Mouse (Mus musculus) forebrain, embryonic 16.5 days (tissue): ENCODE results near the gene Dpep2nb. TPM values are rescaled to one million over a fixed set of nuclear protein-coding genes. Genes with fewer than 3 reads are reported as not detected.
"Not testable (repeated sequence)": the region's sequence is repeated elsewhere in the genome, so short reads cannot be mapped to it uniquely, and the experiment has no call there.

ENCODE experiments used
- ATAC-seq: fragments of 200-750 bp; cut with Nextera tagmentation; 2 replicates; pipeline ENCODE4 v1.8.0; 2017; ENCODE audit warnings: mild to moderate bottlenecking, moderate library complexity
- H3K27ac ChIP-seq: fragments of 300-500 bp; sonication (generic); 2 replicates; pipeline ENCODE4 v1.5.1; 2014; ENCODE audit warnings: low read length, control low read depth
- H3K27me3 ChIP-seq: fragments of 300-500 bp; sonication (generic); replicated peaks from 2 replicates; pipeline ENCODE4 v1.6.1; 2014; ENCODE audit warnings: low read length; ENCODE audit not compliant: control insufficient read depth, insufficient read depth
- H3K36me3 ChIP-seq: fragments of 300-500 bp; sonication (generic); 2 replicates; pipeline ENCODE4 v1.6.1; 2014; ENCODE audit not compliant: control insufficient read depth, insufficient read depth
- H3K4me1 ChIP-seq: fragments of 300-500 bp; sonication (generic); replicated peaks from 2 replicates; pipeline ENCODE4 v1.6.1; 2014; ENCODE audit warnings: low read length; ENCODE audit not compliant: control insufficient read depth, insufficient read depth
- H3K4me2 ChIP-seq: fragments of 300-500 bp; sonication (generic); 2 replicates; pipeline ENCODE4 v1.6.1; 2014; ENCODE audit warnings: mild to moderate bottlenecking, low read length, control low read depth
- H3K4me3 ChIP-seq: fragments of 300-500 bp; sonication (generic); replicated peaks from 2 replicates; pipeline ENCODE4 v1.5.1; 2014; ENCODE audit warnings: mild to moderate bottlenecking, low read length, control low read depth
- H3K9ac ChIP-seq: fragments of 300-500 bp; sonication (generic); replicated peaks from 2 replicates; pipeline ENCODE4 v1.6.1; 2014; ENCODE audit warnings: low read depth, low read length, control low read depth
- H3K9me3 ChIP-seq: fragments of 300-500 bp; sonication (generic); 2 replicates; pipeline ENCODE4 v1.6.1; 2016; ENCODE audit warnings: low read length; ENCODE audit not compliant: control insufficient read depth
- WGBS: fragments of 180-500 bp; shearing (Covaris S2); extraction: QIAGEN DNeasy Blood & Tissue Kit; methylation state at CpG from one replicate; pipeline ENCODE4 v1.1.7; 2014; 5-methylcytosine and 5-hydroxymethylcytosine counted together
- polyA plus RNA-seq: library from polyadenylated mRNA; unstranded; fragments of >200 nt; fragmentation: Nextera tagmentation; extraction: Ambion mirVana; gene quantifications from 2 replicates; pipeline ENCODE4 v1.2.1, GENCODE M21; 2015

Dpep2nb gene
- polyA plus RNA-seq, 1 experiment from 2014 or later: not detected

DNA sequence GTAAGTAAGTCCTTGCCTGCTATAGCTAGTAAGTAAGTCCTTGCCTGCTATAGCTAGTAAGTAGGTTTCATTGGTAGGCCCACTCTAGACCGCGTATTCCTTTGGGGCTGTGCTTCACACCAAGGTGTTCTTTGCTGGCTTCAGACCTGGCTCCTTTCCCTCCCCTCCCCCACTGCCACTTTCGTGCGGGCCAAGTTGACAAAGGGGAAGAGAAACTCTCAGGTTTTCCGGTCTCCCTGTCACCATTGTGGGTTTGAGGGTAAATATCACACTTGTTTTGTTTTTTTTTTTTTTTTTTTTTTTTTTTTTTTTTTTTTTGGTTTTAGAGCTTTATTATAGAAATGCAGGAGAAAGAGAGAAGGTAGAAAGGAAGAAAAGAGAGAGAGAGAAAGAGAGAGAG is 13.3 kb downstream of the Dpep2nb start:
- no peak for ATAC-seq
- Histone ChIP-seq H3K4me3 (no peak overlapping the region), H3K9ac (no peak overlapping the region), H3K36me3 (no peaks in the 10 kb centered on the region), H3K27me3 (no peaks in the 10 kb centered on the region), H3K9me3 (no peaks in the 10 kb centered on the region), H3K4me1 (no peaks in the 10 kb centered on the region; the same call in 1 of the 2 replicates), H3K27ac (no peak overlapping the region), H3K4me2 (no peak overlapping the region)
- 61% methylated on average over 5 of the region's 5 CpGs for WGBS

GRCm38 (mm10) chr8:105991546-105991945 is 14.2 kb downstream of the Dpep2nb start:
- Histone ChIP-seq H3K9ac (no peak overlapping the region), H3K9me3 (no peaks in the 10 kb centered on the region), H3K36me3 (no peaks in the 10 kb centered on the region), H3K4me3 (no peak overlapping the region), H3K27me3 (no peaks in the 10 kb centered on the region), H3K27ac (no peak overlapping the region), H3K4me1 (no peaks in the 10 kb centered on the region; the same call in 1 of the 2 replicates), H3K4me2 (no peak overlapping the region)
- 83% methylated on average over 2 of the region's 2 CpGs for WGBS
- ATAC-seq: no peak

DNA sequence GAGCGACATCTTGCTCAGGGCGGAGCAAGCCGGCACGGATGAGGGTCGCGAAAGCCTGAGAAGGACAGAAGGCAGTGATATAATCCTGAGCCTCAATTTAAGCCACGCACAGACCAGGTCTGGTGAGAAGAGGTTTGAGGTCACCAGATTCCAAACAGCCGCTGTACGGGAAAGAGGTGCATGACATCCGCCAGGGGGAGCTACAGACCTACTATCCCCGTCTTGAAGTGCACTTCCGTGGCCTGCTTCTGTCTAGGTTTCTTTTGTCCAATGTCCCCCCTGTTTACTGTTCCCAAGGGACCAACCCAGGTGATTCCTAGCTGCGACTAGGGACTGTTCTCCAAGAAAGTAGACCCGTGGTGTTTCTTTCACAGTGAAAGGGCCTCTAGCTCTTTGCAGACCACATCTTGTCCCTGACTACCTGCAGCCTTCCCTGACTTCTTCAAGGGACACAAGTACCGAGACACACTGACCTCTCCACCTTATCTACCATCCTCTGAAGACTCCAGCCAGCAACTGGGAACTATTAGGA is 14.9 kb downstream of the Dpep2nb start, which contains the start of gene Dus2:
TSS of gene Dus2 (plus strand) at position 482 of the 532 bp plus-strand sequence.
- Histone ChIP-seq H3K36me3 (no peaks in the 10 kb centered on the region), H3K4me1 (no peaks in the 10 kb centered on the region; the same call in 1 of the 2 replicates), H3K9ac (peak within 1 kb of the TSS; percentile 23), H3K27me3 (no peaks in the 10 kb centered on the region), H3K9me3 (no peaks in the 10 kb centered on the region), H3K4me2 (no peak within 1 kb of the TSS), H3K27ac (no peak within 1 kb of the TSS), H3K4me3 (no peak within 1 kb of the TSS)
- 11% methylated on average over 15 of the region's 15 CpGs for WGBS
- ATAC-seq: peak; percentile 50; the same call in 1 of the 2 replicates

GRCm38 (mm10) chr8:105988546-105988945 is 17.2 kb downstream of the Dpep2nb start:
- H3K27ac ChIP-seq: no peak overlapping the region
- H3K9me3 ChIP-seq: no peaks in the 10 kb centered on the region
- no peak for ATAC-seq
- H3K4me3 ChIP-seq: no peak overlapping the region
- no peak overlapping the region for H3K4me2 ChIP-seq
- H3K4me1 ChIP-seq: no peaks in the 10 kb centered on the region; the same call in 1 of the 2 replicates
- H3K36me3 ChIP-seq: no peaks in the 10 kb centered on the region
- no peak overlapping the region for H3K9ac ChIP-seq
- 85% methylated on average over 11 of the region's 11 CpGs for WGBS
- no peaks in the 10 kb centered on the region for H3K27me3 ChIP-seq

- not testable (repeated sequence) for H3K27ac ChIP-seq, H3K9ac ChIP-seq, H3K36me3 ChIP-seq, H3K27me3 ChIP-seq, H3K4me3 ChIP-seq, H3K4me2 ChIP-seq, H3K4me1 ChIP-seq, ATAC-seq, H3K9me3 ChIP-seq
- WGBS: 85% methylated on average over 11 of the region's 11 CpGs
Observed at GRCm38 (mm10) chr8:105983406-105983805, 22.4 kb downstream of the Dpep2nb start.

GRCm38 (mm10) chr8:105981146-105981545 is 24.6 kb downstream of the Dpep2nb start:
- no peaks in the 10 kb centered on the region for H3K4me1 ChIP-seq
- WGBS: 94% methylated on average over 1 of the region's 1 CpGs
- H3K27me3 ChIP-seq: no peaks in the 10 kb centered on the region

DNA sequence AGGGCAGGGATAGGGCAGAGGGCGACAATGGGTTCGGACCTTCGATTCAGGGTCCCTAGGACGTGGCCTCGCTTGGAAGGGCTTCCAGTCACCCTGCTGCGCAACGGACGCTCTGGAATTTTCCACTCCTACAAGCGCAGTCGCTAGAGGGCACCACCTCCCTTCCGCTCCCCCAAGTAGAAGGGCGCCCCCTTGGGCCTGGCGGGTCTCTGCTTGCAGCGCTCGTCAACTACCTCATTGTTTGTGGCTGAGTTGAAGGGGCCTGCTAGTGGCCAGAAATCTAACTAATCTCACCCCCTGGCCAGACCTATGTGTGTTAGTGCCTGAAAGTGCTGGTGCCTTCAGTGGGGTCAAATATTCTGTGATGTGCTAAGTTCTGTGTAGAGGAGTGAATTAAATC is 26.4 kb downstream of the Dpep2nb start, which contains the start of gene Dpep3:
TSS of gene Dpep3 (minus strand) at position 105 of the 400 bp plus-strand sequence.
- no peak for ATAC-seq
- H3K9me3 ChIP-seq: no peaks in the 10 kb centered on the region
- WGBS: 92% methylated on average over 15 of the region's 15 CpGs
- H3K27ac ChIP-seq: no peak within 1 kb of the TSS
- H3K4me1 ChIP-seq: no peaks in the 10 kb centered on the region
- no peaks in the 10 kb centered on the region for H3K36me3 ChIP-seq
- no peak within 1 kb of the TSS for H3K9ac ChIP-seq
- H3K4me2 ChIP-seq: no peak within 1 kb of the TSS
- H3K4me3 ChIP-seq: no peak within 1 kb of the TSS
- no peaks in the 10 kb centered on the region for H3K27me3 ChIP-seq

More at GRCm38 (mm10) chr8:105981146-105981545, 24.6 kb downstream of the Dpep2nb start:
- no peak overlapping the region for H3K9ac ChIP-seq
- H3K4me3 ChIP-seq: no peak overlapping the region
- no peak for ATAC-seq
- no peak overlapping the region for H3K4me2 ChIP-seq
- no peak overlapping the region for H3K27ac ChIP-seq
- H3K36me3 ChIP-seq: no peaks in the 10 kb centered on the region
- no peaks in the 10 kb centered on the region for H3K9me3 ChIP-seq

DNA sequence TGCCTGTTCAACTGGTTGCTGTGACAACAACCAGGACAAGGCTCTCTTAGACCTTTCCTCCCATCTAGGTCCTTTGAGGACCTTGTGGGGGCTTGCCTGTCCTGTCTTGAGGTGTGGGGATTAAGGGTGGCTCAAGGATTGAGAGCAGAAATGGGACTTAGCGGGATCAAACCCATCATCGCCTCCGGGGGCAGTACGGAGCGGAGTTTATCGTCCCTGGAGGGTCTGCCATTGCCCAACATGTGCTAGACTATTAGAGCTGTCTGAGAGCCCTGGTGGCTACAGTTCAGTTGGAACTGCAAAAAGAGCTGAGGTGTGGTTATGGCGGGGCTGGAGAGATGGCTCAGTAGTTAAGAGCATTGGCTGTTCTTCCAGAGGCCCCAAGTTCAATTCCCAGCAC is 30.4 kb downstream of the Dpep2nb start:
- no peaks in the 10 kb centered on the region for H3K36me3 ChIP-seq
- ATAC-seq: no peak
- H3K4me3 ChIP-seq: no peak overlapping the region
- H3K9me3 ChIP-seq: no peaks in the 10 kb centered on the region
- no peak overlapping the region for H3K4me2 ChIP-seq
- H3K4me1 ChIP-seq: no peaks in the 10 kb centered on the region
- H3K9ac ChIP-seq: no peak overlapping the region
- 62% methylated on average over 7 of the region's 7 CpGs for WGBS
- no peak overlapping the region for H3K27ac ChIP-seq
- H3K27me3 ChIP-seq: no peaks in the 10 kb centered on the region

DNA sequence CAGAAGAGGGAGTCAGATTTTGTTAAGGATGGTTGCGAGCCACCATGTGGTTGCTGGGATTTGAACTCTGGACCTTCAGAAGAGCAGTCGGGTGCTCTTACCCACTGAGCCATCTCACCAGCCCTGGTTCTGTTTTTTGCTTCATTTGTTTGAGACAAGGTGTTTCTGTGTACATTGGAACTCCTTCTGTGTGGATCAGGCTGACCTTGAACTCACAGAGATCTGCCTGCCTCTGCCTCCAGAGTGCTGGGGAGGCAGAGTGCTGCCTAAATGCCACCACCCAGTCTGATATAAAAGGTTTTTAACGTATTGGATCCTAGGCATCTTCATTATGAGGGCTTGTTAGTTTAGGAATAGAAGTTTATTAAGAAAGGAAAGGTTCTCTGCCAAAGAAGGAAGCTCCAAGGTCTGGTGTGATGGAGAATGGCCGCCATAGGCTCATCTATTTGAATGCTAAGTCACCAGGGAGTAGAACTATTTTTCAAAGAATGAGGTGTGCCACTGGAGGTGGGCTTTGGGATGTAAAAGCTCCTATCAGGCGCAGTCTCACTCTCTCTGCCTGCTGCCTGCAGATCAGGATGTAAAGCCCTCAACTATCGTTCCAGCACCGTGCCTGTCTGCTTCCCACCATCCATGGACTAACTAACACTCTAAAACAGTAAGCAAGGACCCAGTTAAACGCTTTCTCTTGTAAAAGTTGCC is 34.6 kb downstream of the Dpep2nb start:
- Histone ChIP-seq H3K4me3 (no peak overlapping the region), H3K27me3 (peaks cover 11% of the 10 kb centered on the region), H3K9me3 (no peaks in the 10 kb centered on the region), H3K36me3 (no peaks in the 10 kb centered on the region), H3K4me2 (no peak overlapping the region), H3K9ac (no peak overlapping the region), H3K4me1 (no peaks in the 10 kb centered on the region), H3K27ac (no peak overlapping the region)
- ATAC-seq: no peak
- WGBS: 73% methylated on average over 8 of the region's 8 CpGs
